Mouse (Mus musculus): Measurements from ENCODE around the gene Txndc15. TPM values are rescaled to one million over a fixed set of nuclear protein-coding genes. Genes with fewer than 3 reads are reported as not detected.

Txndc15 gene
- polyA plus RNA-seq, 1 experiment from 2014 or later, result 91.7 TPM

Other genes starting within 250 kb of the Txndc15 start
- 299 and 318 TPM in 2 replicates for gene Dbn1, start 226.5 kb upstream of the Txndc15 start, polyA plus RNA-seq (2014; fragmentation: Nextera tagmentation; extraction: Ambion mirVana)
- 154 and 155 TPM in 2 replicates for gene Pdlim7, start 201.0 kb upstream of the Txndc15 start, polyA plus RNA-seq (2014; fragmentation: Nextera tagmentation; extraction: Ambion mirVana)
- 1.6 and 2.7 TPM in 2 replicates for gene Dok3, start 185.4 kb upstream of the Txndc15 start, polyA plus RNA-seq (2014; fragmentation: Nextera tagmentation; extraction: Ambion mirVana)
- gene Ddx41, start 178.0 kb upstream of the Txndc15 start, polyA plus RNA-seq (2014; fragmentation: Nextera tagmentation; extraction: Ambion mirVana), result 82.5 and 84.0 TPM in 2 replicates
- 47.8 and 50.7 TPM in 2 replicates for gene Fam193b, start 143.5 kb upstream of the Txndc15 start, polyA plus RNA-seq (2014; fragmentation: Nextera tagmentation; extraction: Ambion mirVana)
- gene Tmed9, start 140.9 kb upstream of the Txndc15 start, polyA plus RNA-seq (2014; fragmentation: Nextera tagmentation; extraction: Ambion mirVana), result 54.9 and 60.9 TPM in 2 replicates
- gene B4galt7, start 114.8 kb upstream of the Txndc15 start, polyA plus RNA-seq (2014; fragmentation: Nextera tagmentation; extraction: Ambion mirVana), result 16.9 and 21.3 TPM in 2 replicates
- 53.8 and 56.3 TPM in 2 replicates for gene Caml, start 91.6 kb upstream of the Txndc15 start, polyA plus RNA-seq (2014; fragmentation: Nextera tagmentation; extraction: Ambion mirVana)
- 60.8 and 61.8 TPM in 2 replicates for gene Ddx46, start 79.6 kb upstream of the Txndc15 start, polyA plus RNA-seq (2014; fragmentation: Nextera tagmentation; extraction: Ambion mirVana)
- gene B230219D22Rik, start 21.5 kb upstream of the Txndc15 start, polyA plus RNA-seq (2014; fragmentation: Nextera tagmentation; extraction: Ambion mirVana), result 75.6 and 84.4 TPM in 2 replicates
- 44.7 and 44.9 TPM in 2 replicates for gene Pcbd2, start 12.7 kb downstream of the Txndc15 start, polyA plus RNA-seq (2014; fragmentation: Nextera tagmentation; extraction: Ambion mirVana)
- gene Catsper3, start 69.9 kb downstream of the Txndc15 start, polyA plus RNA-seq (2014; fragmentation: Nextera tagmentation; extraction: Ambion mirVana), result 0.19 TPM in 1 of 2 replicates, not detected in the other
- gene Pitx1, start 121.5 kb downstream of the Txndc15 start, polyA plus RNA-seq (2014; fragmentation: Nextera tagmentation; extraction: Ambion mirVana), result 155 and 197 TPM in 2 replicates

All from limb, embryonic 11.5 days (tissue).